Mouse (Mus musculus) E14TG2a.4 (cell line): ENCODE measurements at regions not wholly inside any gene's neighbourhood (a gene's known extent, or its start where the extent isn't known, plus 50 kb on each side); places are given as distances from the start of the nearest gene placed in this dataset.

Experiments used
- CTCF ChIP-seq: conservative IDR thresholded peaks from 2 replicates; pipeline ENCODE4 v1.5.1; 2014; ENCODE audit warnings: low read length
- NANOG ChIP-seq: IDR thresholded peaks from 2 replicates; pipeline ENCODE4 v1.6.1; 2014; ENCODE audit warnings: borderline replicate concordance, low read length, mixed read lengths
- POU5F1 ChIP-seq: IDR thresholded peaks from 2 replicates; pipeline ENCODE4 v1.6.1; 2014; ENCODE audit warnings: low read length, borderline replicate concordance

DNA sequence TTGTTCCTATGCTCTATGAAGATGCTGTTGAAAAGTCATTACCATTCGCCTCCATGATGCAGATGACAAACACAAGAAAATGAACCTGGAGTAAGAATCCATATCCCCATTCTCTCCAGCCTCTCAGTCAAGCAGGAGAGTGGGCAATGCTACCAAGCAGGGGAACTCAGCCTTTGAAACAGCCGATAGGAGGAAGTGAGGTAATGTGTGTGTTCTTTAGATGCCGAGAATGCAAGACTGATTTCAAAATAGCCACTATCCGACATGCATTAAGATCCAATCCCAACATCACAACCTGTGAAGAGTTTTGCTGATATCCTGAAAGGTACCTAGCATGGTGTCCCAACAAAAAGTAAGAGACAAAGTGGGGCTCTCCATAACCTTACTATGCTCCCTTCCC lies 611.8 kb downstream of the Efna5 start:
- TF ChIP-seq CTCF: no peak
- no peak for TF ChIP-seq POU5F1
- TF ChIP-seq NANOG: no peak
